Mouse (Mus musculus) limb, embryonic 10.5 days (tissue): ENCODE results near the gene Igfbp4. TPM values are rescaled to one million over a fixed set of nuclear protein-coding genes. Genes with fewer than 3 reads are reported as not detected.

Source experiments
- DNase-seq: peaks from one replicate; pipeline ENCODE4 v3.0.0-alpha.2; 2017; ENCODE audit warnings: low spot score
- H3K27ac ChIP-seq: fragments of 300-500 bp; sonication (generic); 2 replicates; pipeline ENCODE4 v1.5.1; 2016; ENCODE audit warnings: mild to moderate bottlenecking
- H3K27me3 ChIP-seq: fragments of 300-500 bp; sonication (generic); 2 replicates; pipeline ENCODE4 v1.6.1; 2016; ENCODE audit warnings: low read depth, mild to moderate bottlenecking; ENCODE audit not compliant: poor library complexity, severe bottlenecking
- H3K36me3 ChIP-seq: fragments of 300-500 bp; sonication (generic); 2 replicates; pipeline ENCODE4 v1.6.1; 2016; ENCODE audit warnings: mild to moderate bottlenecking, moderate library complexity
- H3K4me1 ChIP-seq: fragments of 300-500 bp; sonication (generic); 2 replicates; pipeline ENCODE4 v1.6.1; 2016
- H3K4me3 ChIP-seq: fragments of 300-500 bp; sonication (generic); 2 replicates; pipeline ENCODE4 v1.5.1; 2016; ENCODE audit warnings: mild to moderate bottlenecking, moderate library complexity
- H3K9me3 ChIP-seq: fragments of 300-500 bp; sonication (generic); replicated peaks from 2 replicates; pipeline ENCODE4 v1.6.1; 2016; ENCODE audit warnings: mild to moderate bottlenecking
- WGBS: fragments of 180-500 bp; shearing (Covaris S2); methylation state at CpG from one replicate; pipeline ENCODE4 v1.1.7; 2016; 5-methylcytosine and 5-hydroxymethylcytosine counted together
- polyA plus RNA-seq: library from polyadenylated mRNA; unstranded; fragments of >200 nt; fragmentation: Nextera tagmentation; extraction: Ambion mirVana; gene quantifications from 2 replicates; pipeline ENCODE4 v1.2.1, GENCODE M21; 2016

Gene Igfbp4
- polyA plus RNA-seq, 1 experiment from 2014 or later, result 1,008 TPM

DNA sequence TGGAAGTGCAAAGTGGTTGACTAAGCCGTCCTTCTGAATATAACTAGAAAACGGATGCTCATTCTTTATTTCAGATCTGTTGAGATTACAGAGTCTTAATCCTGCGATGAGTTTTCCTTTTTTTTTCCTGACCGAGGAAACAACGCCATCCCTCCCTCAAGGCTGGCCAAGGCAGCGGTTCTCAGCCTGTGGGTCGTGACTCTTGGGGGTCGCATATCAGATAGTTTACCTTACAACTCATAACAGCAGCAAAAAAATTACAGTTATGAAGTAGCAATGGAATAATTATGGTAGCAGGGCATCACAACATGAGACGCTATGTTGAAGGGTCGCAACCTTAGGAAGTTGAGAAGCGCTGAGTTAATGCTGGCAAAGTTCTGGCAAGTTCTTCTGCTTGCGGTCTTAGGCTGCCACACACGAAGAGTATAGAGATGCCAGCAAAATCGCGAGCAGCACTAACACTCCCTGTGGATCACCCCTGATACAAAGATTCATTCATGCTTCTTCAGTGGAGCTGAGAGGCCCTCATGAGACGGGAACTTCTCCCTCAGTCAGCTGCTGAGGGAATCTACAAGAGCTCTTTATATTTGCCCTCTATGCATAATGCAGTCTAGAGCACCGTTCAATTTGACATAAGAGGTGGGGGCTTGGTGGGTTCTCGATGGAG lies 16.4 kb upstream of the Igfbp4 start:
- H3K9me3 ChIP-seq, result no peaks in the 10 kb centered on the region
- H3K4me1 ChIP-seq, result peaks cover 15% of the 10 kb centered on the region
- peak overlapping the region; percentile 81 for H3K27ac ChIP-seq
- DNase-seq, result no peak
- 55% methylated on average over 18 of the region's 18 CpGs for WGBS
- no peaks in the 10 kb centered on the region for H3K27me3 ChIP-seq
- peaks cover 31% of the 10 kb centered on the region for H3K36me3 ChIP-seq
- H3K4me3 ChIP-seq, result peak overlapping the region; percentile 81

DNA sequence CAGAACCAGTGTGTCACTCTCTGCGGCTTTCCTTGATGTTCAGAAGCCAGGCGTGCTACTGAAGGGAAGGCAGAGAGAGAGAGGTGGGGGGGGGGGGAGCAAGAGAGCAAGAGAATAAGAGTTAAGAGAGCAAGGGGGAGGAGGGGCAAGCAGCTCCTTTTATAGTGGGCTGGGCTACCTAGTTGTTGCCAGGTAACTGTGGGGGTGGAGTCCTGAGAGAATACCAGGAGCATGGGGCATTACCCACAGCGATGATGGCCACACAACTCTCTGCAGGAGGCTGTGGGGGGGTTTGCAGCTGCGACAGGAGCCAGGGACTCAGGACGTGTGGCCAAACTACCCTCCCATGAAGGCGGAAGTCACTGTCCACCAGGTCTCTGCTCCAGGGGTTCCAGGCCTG lies 15.2 kb upstream of the Igfbp4 start:
- Histone ChIP-seq H3K4me3 (no peak overlapping the region), H3K27ac (0 out of 2 replicates have a peak overlapping the region, but pooled peaks have one; percentile 19), H3K9me3 (no peaks in the 10 kb centered on the region), H3K27me3 (no peaks in the 10 kb centered on the region), H3K36me3 (peaks cover 19% of the 10 kb centered on the region), H3K4me1 (peaks cover 15% of the 10 kb centered on the region)
- 94% methylated on average over 6 of the region's 6 CpGs for WGBS
- no peak for DNase-seq

DNA sequence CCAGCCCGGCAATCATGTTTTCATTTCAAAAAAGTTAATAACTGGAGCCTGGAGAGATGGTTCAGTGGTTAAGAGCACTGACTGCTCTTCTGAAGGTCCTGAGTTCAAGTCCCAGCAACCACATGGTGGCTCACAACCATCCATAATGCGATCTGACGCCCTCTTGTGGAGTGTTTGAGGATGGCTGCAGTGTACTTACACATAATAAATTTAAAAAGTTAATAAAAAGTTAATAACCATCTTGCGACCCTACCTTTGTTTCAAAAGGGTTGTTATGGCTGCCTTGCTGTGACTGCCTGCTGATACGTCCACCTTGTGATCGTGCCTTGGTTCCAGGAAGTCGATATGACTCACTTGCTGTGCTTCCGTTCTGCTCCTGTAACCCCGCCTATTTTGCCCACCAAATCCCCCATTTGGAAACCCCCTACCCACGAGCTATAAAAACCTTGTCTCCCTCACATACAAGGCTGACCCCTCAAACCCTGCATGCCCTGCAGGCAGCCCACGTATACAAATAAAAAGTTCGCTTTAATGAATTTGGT lies 14.1 kb upstream of the Igfbp4 start:
- Histone ChIP-seq H3K4me3 (no peak overlapping the region), H3K27me3 (no peaks in the 10 kb centered on the region), H3K9me3 (no peaks in the 10 kb centered on the region), H3K4me1 (peaks cover 15% of the 10 kb centered on the region), H3K36me3 (peaks cover 8% of the 10 kb centered on the region), H3K27ac (no peak overlapping the region)
- DNase-seq, result no peak
- 84% methylated on average over 12 of the region's 12 CpGs for WGBS

DNA sequence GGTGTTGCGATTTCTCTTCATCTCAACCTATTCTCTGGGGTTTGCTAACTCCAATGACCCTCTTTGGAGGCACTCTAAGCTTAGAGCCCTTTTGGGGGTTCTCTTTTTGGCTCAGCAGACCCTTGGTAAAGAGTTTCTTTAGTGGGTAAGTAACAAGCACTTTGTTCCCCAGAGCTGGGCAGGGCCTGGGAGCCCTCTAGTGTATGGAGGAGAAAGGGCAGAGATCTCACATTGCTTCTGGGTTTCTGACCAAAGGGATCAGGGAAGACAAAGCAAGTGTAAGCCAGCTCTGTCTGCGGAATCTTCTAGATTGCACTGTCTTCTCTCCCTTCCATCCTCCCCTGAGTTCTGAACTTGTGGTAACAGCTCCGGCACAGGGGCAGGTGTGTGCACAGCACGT lies 5.7 kb upstream of the Igfbp4 start:
- Histone ChIP-seq H3K36me3 (no peaks in the 10 kb centered on the region), H3K27me3 (no peaks in the 10 kb centered on the region), H3K4me1 (peaks cover 14% of the 10 kb centered on the region), H3K9me3 (no peaks in the 10 kb centered on the region), H3K4me3 (no peak overlapping the region), H3K27ac (no peak overlapping the region)
- WGBS, result 87% methylated on average over 4 of the region's 4 CpGs
- no peak for DNase-seq

DNA sequence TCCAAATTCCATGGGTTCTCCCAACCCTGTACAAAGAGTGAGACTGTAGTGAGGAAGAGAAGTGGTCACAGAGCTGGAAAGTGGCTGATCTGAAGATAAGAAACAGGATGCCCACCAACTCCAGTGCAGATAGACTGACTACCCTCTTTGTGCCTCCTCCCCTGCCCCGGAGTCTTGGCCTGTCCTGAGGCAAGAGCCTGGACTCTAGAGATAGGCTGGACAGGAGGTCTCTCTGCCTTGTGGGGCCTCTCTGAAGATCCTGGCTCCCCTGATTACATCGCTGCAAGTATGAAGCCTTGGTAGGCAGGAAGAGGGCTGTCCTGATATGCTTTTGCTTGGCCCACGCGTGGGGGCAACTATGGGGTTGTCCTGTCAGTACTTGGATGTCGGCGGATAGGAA lies 4.8 kb upstream of the Igfbp4 start:
- Histone ChIP-seq H3K9me3 (no peaks in the 10 kb centered on the region), H3K27me3 (no peaks in the 10 kb centered on the region), H3K4me1 (peaks cover 23% of the 10 kb centered on the region), H3K4me3 (no peak overlapping the region), H3K27ac (no peak overlapping the region), H3K36me3 (no peaks in the 10 kb centered on the region)
- DNase-seq, result no peak
- WGBS, result 84% methylated on average over 6 of the region's 6 CpGs

DNA sequence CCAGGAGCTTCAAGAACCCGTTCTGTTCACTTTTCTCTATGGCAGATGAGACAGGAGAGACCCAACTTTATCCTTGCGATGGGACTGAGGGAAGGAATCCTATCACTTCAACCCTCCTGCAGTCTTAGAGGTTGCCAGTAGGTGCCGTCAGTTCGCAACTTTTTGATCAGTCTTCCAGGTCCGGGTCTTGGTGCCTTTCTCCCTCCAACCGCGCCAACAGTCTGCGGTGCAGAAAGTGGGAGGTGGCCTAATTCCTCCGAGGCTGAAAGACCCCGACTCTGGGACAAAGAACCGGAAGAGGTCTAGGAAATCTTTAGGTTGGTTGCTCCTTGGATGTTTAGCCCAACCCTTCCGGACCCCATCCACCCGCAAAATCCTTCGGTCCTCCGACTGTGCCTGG lies 1.3 kb upstream of the Igfbp4 start:
- peak overlapping the region; percentile 97 for H3K27ac ChIP-seq
- under 1% methylated on average over 15 of the region's 15 CpGs for WGBS
- H3K9me3 ChIP-seq, result no peaks in the 10 kb centered on the region
- peak overlapping the region; percentile 89 for H3K4me3 ChIP-seq
- H3K36me3 ChIP-seq, result peaks cover 22% of the 10 kb centered on the region
- peaks cover 57% of the 10 kb centered on the region for H3K4me1 ChIP-seq
- H3K27me3 ChIP-seq, result no peaks in the 10 kb centered on the region
- DNase-seq, result peak; percentile 85

DNA sequence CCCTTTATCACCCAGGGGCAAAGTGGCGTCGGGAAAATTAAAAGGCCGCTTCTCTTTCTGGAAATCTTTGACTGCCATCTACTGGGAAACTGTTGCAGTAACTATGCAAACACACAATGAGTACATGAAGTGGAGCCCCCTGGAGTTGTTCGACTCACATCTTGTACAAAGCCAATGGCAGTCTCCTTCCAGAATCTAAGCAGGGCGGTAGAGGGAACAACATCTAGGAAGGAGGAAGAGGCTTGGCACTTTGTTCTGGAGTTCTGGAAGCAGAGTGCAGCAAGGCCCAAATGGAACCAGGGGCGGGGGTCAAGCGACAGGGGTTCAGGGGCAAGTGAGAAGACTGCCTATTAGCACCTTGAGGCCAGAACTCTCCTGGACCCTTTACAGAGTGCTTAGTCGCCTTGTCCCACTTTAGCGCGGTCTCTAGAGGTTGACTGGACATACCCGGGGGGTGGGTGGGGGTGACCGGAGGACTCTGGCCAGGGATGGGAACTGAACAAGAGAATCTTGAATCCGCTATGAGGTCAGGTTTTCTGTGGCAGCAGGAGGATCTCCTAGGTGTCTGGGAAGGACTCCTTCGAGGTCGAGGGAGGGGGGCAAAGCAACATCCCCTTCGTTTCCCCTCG lies 584 bp upstream of the Igfbp4 start:
- DNase-seq, result no peak
- WGBS, result under 1% methylated on average over 17 of the region's 17 CpGs
- Histone ChIP-seq H3K4me1 (peaks cover 64% of the 10 kb centered on the region), H3K4me3 (peak overlapping the region; percentile 89), H3K27me3 (no peaks in the 10 kb centered on the region), H3K9me3 (no peaks in the 10 kb centered on the region), H3K36me3 (peaks cover 29% of the 10 kb centered on the region), H3K27ac (peak overlapping the region; percentile 97)

DNA sequence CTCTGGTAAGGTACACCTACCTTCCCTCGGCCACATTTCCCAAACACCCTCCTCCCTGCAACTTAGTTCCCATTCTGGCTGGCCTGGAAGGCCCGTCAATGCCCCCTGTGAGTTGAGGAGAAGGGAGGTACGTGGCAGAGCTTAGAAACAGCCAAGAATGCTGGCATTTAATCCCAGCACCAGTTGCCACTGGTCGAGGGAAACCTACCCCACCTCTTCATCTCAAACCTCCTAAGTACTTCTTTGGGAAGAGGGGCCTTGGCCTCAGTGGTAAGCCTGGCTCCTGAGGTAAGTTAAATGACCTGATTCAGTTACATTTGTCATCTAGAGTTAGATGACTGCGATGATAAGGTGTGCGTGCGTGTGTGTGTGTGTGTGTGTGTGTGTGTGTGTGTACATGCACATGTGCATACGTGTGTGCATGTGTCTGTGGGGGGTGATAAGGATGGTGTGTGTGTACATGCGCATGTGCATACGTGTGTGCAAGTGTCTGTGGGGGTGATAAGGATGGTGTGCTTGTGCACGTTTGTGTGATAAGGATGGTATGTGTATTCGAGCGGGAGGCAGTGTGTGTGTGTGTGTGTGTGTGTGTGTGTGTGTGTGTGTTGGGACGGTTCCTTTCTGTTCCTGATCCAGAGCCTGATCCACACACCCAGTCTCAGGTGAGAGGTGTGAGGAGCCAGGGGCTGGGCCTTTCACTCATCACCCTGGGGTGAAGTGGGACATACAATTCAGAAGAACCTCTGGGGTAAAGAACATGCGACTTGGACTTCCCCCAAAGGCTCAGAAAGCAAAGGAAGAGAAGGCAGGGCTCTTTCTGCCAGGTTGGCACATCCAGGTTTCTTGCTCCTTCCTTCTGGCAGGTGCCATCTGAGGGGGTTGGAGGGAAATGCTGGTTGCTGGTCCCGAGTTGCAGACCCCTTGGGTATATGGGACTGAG lies 1.1 kb downstream of the Igfbp4 start:
- peaks cover 44% of the 10 kb centered on the region for H3K36me3 ChIP-seq
- peak overlapping the region; percentile 89 for H3K4me3 ChIP-seq
- H3K4me1 ChIP-seq, result peaks cover 80% of the 10 kb centered on the region
- peak; percentile 45 for DNase-seq
- 48% methylated on average over 16 of the region's 16 CpGs for WGBS
- no peaks in the 10 kb centered on the region for H3K27me3 ChIP-seq
- no peaks in the 10 kb centered on the region for H3K9me3 ChIP-seq
- H3K27ac ChIP-seq, result peak overlapping the region; percentile 97

DNA sequence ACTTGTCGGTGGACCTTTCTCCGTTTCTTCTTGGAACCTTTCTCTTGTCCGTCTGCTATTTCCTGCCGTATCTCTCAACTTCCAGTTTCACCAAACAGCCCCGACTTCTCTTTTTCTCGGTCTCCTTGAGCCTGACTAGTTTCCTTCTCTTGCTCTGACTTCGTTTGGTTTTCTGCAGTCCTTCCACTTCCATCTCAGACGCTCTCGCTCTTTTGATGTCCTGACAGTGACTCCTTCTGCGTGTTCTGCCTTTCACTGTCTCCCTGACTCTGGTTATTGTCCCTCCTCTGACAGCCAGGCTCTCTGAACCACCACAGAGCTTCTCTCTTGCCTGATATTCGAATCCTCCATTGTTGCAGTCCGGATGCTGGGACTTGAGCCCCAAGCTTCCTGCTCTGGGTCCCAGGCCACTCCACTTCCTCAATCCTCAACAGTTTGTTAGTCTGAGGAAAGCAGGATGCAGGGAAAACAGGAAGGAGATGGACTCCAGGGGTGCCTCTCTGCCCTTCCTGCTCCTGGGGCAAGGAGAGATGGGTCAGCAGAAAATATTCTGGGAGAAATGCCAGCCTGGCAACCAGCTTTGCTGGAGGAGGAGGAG lies 1.9 kb downstream of the Igfbp4 start:
- peaks cover 84% of the 10 kb centered on the region for H3K4me1 ChIP-seq
- H3K4me3 ChIP-seq, result peak overlapping the region; percentile 89
- no peaks in the 10 kb centered on the region for H3K27me3 ChIP-seq
- peak; percentile 41 for DNase-seq
- no peaks in the 10 kb centered on the region for H3K9me3 ChIP-seq
- H3K36me3 ChIP-seq, result peaks cover 52% of the 10 kb centered on the region
- 38% methylated on average over 12 of the region's 12 CpGs for WGBS
- H3K27ac ChIP-seq, result peak overlapping the region; percentile 97

DNA sequence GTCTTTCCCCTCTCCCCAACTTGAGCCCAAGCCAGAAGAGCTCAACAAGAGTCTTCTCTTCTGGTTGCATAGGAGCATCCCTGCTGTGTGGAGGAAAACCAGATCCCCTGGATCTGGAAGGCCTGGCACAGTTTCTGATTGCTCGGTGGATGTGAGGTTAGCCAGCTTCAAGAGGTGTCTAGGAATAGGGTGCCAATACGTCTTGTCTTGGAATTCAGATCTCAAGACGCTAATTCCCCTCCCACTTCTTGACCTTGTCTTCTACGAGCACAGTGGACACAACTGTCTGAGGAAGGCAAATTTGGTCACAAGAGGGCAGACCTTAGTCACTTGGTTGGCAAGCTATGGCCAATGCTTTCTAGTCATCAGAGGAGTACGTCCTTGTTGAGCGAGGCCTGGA lies 2.6 kb downstream of the Igfbp4 start:
- WGBS, result 64% methylated on average over 6 of the region's 6 CpGs
- Histone ChIP-seq H3K9me3 (no peaks in the 10 kb centered on the region), H3K4me1 (peaks cover 87% of the 10 kb centered on the region), H3K27ac (peak overlapping the region; percentile 38; the same call in 1 of the 2 replicates), H3K27me3 (no peaks in the 10 kb centered on the region), H3K4me3 (peak overlapping the region; percentile 89), H3K36me3 (peaks cover 59% of the 10 kb centered on the region)
- no peak for DNase-seq

DNA sequence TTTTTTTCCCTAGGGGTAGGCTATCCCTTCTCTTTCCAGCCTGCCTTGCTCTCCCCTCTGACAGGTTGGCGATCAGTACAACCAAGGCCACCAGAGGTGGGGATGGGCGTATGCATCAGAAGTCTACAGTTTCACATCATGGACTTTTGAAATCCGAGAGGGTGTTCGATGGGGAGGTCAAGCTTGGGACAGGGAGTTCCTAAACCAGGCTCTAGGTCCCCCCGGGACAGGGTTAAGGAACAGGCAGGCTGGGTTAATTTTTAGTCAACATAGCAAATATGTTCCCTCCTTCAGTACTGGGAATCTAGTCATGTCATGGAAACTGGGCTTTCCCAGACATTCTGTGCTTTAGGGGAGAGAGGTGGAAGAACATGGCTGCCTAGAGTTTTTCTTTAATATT lies 3.3 kb downstream of the Igfbp4 start:
- 57% methylated on average over 5 of the region's 5 CpGs for WGBS
- no peak for DNase-seq
- no peaks in the 10 kb centered on the region for H3K27me3 ChIP-seq
- H3K36me3 ChIP-seq, result peaks cover 66% of the 10 kb centered on the region
- H3K9me3 ChIP-seq, result no peaks in the 10 kb centered on the region
- peak overlapping the region; percentile 89 for H3K4me3 ChIP-seq
- peak overlapping the region; percentile 38; the same call in 1 of the 2 replicates for H3K27ac ChIP-seq
- peaks cover 87% of the 10 kb centered on the region for H3K4me1 ChIP-seq

DNA sequence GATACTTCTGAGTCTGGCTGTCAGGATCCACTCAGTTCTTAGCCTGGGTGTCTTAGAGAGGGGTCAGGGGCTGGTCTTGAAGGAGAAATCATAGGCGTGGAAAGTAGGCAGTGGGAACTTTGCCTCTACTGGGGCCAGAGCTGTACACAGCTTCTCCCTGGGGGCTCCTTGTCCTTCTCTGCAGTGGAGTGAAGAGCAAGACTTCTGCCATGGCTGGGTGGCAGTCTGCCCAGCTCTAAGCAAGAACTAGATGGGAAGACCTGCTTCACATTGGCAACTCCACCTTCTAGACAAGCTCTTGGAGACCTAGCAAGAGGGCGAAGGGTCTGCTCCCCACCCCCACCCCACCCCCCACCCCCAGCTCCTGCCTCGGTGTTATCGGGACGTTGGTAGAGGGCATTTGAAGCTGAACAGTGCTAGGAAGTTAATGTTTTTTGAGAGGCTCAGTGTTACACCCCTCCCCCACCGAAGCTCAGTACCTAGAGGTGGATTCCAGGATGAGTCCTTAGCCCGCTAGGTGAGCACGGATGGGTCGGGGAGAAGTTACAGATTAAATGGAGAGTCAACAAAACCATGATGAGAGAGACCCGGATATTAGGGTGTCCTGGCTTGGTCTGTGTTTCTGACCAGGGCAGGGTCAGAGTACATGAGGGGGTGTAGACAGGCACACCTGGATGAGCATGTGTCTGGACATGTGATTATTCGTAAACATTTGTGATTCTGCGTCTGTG lies 4.3 kb downstream of the Igfbp4 start:
- peak overlapping the region; percentile 89 for H3K4me3 ChIP-seq
- 80% methylated on average over 12 of the region's 12 CpGs for WGBS

More for the DNA sequence above, 4.3 kb downstream of the Igfbp4 start:
- H3K9me3 ChIP-seq, result no peaks in the 10 kb centered on the region
- peaks cover 78% of the 10 kb centered on the region for H3K4me1 ChIP-seq
- peaks cover 76% of the 10 kb centered on the region for H3K36me3 ChIP-seq
- peak overlapping the region; percentile 32 for H3K27ac ChIP-seq
- H3K27me3 ChIP-seq, result no peaks in the 10 kb centered on the region
- no peak for DNase-seq
